Mouse (Mus musculus) thymus, postnatal 10 days (tissue): ENCODE measurements around the gene Olfr113.
"Not testable (repeated sequence)": the region's sequence is repeated elsewhere in the genome, so short reads cannot be mapped to it uniquely, and the experiment has no call there.

ENCODE experiments used
- DNase-seq, 2 experiments: peaks; one replicate each; pipeline ENCODE4 v3.0.0; 2021; ENCODE audit warnings: low spot score in 2 of 2

Olfr113 gene

GRCm38 (mm10) chr17:37577563-37577962 lies at the start of gene Olfr113:
Gene Olfr113, minus strand, starts transcription at chr17:37577663.
- DNase-seq = no peak

- no peak for DNase-seq
These were observed 49.5 kb upstream of the Olfr113 start, which contains the start of the genes Olfr115 and Olfr116 for GRCm38 (mm10) chr17:37627009-37627408. Gene Olfr115, minus strand, starts transcription at chr17:37627109. Gene Olfr116, minus strand, starts transcription at chr17:37627199.

GRCm38 (mm10) chr17:37592643-37593042 lies 15.2 kb upstream of the Olfr113 start, which contains the start of gene Olfr114:
Gene Olfr114, minus strand, starts transcription at chr17:37592743.
- no peak for DNase-seq

GRCm38 (mm10) chr17:37569351-37569750 lies 8.1 kb downstream of the Olfr113 start, which contains the start of gene Olfr112:
Gene Olfr112, minus strand, starts transcription at chr17:37569451.
- no peak for DNase-seq

- DNase-seq = no peak
These were observed 18.4 kb downstream of the Olfr113 start for GRCm38 (mm10) chr17:37558913-37559615.

GRCm38 (mm10) chr17:37543800-37544435 lies 33.5 kb downstream of the Olfr113 start:
- DNase-seq = no peak

GRCm38 (mm10) chr17:37541454-37542119 lies 35.9 kb downstream of the Olfr113 start:
- DNase-seq = no peak

GRCm38 (mm10) chr17:37538416-37538815 lies 39.0 kb downstream of the Olfr113 start:
- not testable (repeated sequence) for DNase-seq

- no peak for DNase-seq
These were observed 42.3 kb downstream of the Olfr113 start for GRCm38 (mm10) chr17:37535173-37535572.

GRCm38 (mm10) chr17:37525427-37525826 lies 52.0 kb downstream of the Olfr113 start:
- not testable (repeated sequence) for DNase-seq

- DNase-seq = not testable (repeated sequence)
These were observed 52.9 kb downstream of the Olfr113 start for GRCm38 (mm10) chr17:37524612-37525011.
